ENCODE assay signal across 8 mouse cellular contexts in the genomic region with DNA sequence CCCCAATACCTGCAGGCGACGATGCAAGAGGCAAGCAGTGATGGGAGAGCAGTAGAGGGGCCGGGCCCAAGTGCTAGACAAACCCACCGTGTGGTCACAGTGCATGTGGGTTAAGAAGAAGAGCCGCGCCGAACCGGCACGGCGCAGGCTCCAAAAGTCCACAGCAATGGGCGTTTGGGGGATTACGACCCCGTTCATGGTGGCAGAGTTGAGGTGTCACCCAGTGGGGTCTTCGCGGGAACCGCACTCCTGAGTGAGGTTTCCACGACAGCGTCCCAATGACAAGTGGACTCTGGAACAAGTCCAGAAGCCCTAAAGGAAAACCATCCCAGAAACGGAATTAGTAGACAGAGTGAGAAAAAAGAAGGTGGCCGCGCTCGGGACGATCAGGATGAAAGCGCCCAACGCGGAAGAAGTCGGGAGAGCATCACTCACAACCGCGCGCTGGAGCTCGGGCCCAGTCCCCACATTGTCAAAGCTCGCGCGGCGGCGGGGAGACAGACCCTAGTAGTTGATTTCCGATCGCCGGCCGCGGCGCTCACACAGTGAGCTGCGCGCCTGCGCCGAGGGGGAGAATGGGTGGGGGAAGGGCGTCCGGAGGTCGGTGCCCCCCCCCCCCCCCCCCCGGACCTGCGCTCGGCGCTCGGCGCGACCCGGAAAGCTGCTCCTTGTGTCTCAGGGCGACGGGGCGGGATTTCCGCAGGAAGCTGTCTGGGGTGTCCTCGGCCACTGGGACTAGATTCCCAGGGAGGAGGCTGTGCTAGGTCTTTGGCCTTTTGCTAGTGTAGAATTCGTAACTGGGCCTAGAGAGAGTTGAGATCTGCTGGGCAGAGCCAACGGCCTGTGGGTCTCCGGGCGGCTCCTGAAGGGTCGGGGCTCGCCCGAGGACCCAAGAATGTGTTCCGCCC. TPM values are rescaled to one million over a fixed set of nuclear protein-coding genes. Genes with fewer than 3 reads are reported as not detected.
DNase-seq lines count a peak whose midpoint lies in the region; ATAC-seq lines count a peak whose summit lies in the region.

A gene (minus strand): TSS at position 554 of the 908 bp plus-strand sequence.
A gene (plus strand): TSS at position 630 of the 908 bp plus-strand sequence.
A gene (plus strand): TSS at position 683 of the 908 bp plus-strand sequence.

- peak; percentile 86 for ATAC-seq in erythroid progenitor cell, adult 5-6 weeks (replicated peaks; ENCODE audit: low FRiP score, poor library complexity, severe bottlenecking)
- peak; percentile 83 for ATAC-seq in heart, embryonic 13.5 days (ENCODE audit: extremely low read depth, insufficient number of reproducible peaks, low FRiP score, low TSS enrichment)
- peak; percentile 90 for ATAC-seq in liver, embryonic 12.5 days
- peak; percentile 92 for ATAC-seq in stomach, embryonic 15.5 days (ENCODE audit: insufficient read depth, low FRiP score, low read depth)

- peak within 1 kb of the TSS; percentile 97 for H3K27ac ChIP-seq in heart, embryonic 13.5 days (replicated peaks)
- H3K27ac ChIP-seq in liver, embryonic 12.5 days: peak within 1 kb of the TSS; percentile 97
- peak within 1 kb of the TSS; percentile 95 for H3K27ac ChIP-seq in stomach, embryonic 15.5 days

- H3K27me3 ChIP-seq in heart, embryonic 13.5 days (replicated peaks): no peaks in the 10 kb centered on the region
- no peaks in the 10 kb centered on the region for H3K27me3 ChIP-seq in liver, embryonic 12.5 days (replicated peaks)
- no peaks in the 10 kb centered on the region for H3K27me3 ChIP-seq in stomach, embryonic 15.5 days (replicated peaks)

- peak within 1 kb of the TSS; percentile 78 for H3K4me2 ChIP-seq in heart, embryonic 13.5 days
- H3K4me2 ChIP-seq in liver, embryonic 12.5 days: peak within 1 kb of the TSS; percentile 75
- peak within 1 kb of the TSS; percentile 76 for H3K4me2 ChIP-seq in stomach, embryonic 15.5 days

- under 1% methylated on average over 51 of the region's 70 CpGs for WGBS in heart, embryonic 13.5 days
- WGBS in liver, embryonic 12.5 days (ENCODE audit: insufficient replicate concordance): under 1% methylated on average over 58 of the region's 70 CpGs
- WGBS in stomach, embryonic 15.5 days: under 1% methylated on average over 66 of the region's 70 CpGs

- peaks cover 46% of the 10 kb centered on the region for H3K36me3 ChIP-seq in heart, embryonic 13.5 days
- H3K36me3 ChIP-seq in liver, embryonic 12.5 days: peaks cover 64% of the 10 kb centered on the region
- peaks cover 15% of the 10 kb centered on the region for H3K36me3 ChIP-seq in stomach, embryonic 15.5 days

- H3K9ac ChIP-seq in heart, embryonic 13.5 days: peak within 1 kb of the TSS; percentile 95
- peak within 1 kb of the TSS; percentile 88 for H3K9ac ChIP-seq in liver, embryonic 12.5 days
- H3K9ac ChIP-seq in stomach, embryonic 15.5 days: peak within 1 kb of the TSS; percentile 83

- peak within 1 kb of the TSS; percentile 67 for H3K4me3 ChIP-seq in heart, embryonic 13.5 days
- peak within 1 kb of the TSS; percentile 96 for H3K4me3 ChIP-seq in liver, embryonic 12.5 days
- peak within 1 kb of the TSS; percentile 86 for H3K4me3 ChIP-seq in stomach, embryonic 15.5 days (replicated peaks)

- peaks cover 17% of the 10 kb centered on the region for H3K4me1 ChIP-seq in heart, embryonic 13.5 days
- peaks cover 63% of the 10 kb centered on the region for H3K4me1 ChIP-seq in liver, embryonic 12.5 days
- no peaks in the 10 kb centered on the region for H3K4me1 ChIP-seq in stomach, embryonic 15.5 days

- no peaks in the 10 kb centered on the region for H3K9me3 ChIP-seq in heart, embryonic 13.5 days
- H3K9me3 ChIP-seq in liver, embryonic 12.5 days (replicated peaks): no peaks in the 10 kb centered on the region
- H3K9me3 ChIP-seq in stomach, embryonic 15.5 days: no peaks in the 10 kb centered on the region

- peak; percentile 98 for DNase-seq in CD4-positive helper T cell, adult 2 months (ENCODE audit: low read depth, low spot score)
- peak; percentile 86 for DNase-seq in brain, embryonic 18.5 days (ENCODE audit: low read depth, low spot score)
- peak; percentile 95 for DNase-seq in kidney, postnatal 10 days
- DNase-seq in natural killer cell, adult 2 months (ENCODE audit: low spot score in 2 of 2): peak; percentile 82 to 88

RNA-seq across cellular contexts. Expression of the first gene that starts in this region (rescaled TPM):
- 14.3 and 22.0 TPM in 2 replicates for total RNA-seq in erythroid progenitor cell, adult 5-6 weeks (2015; ENCODE audit: low replicate concordance)
- 13.4 and 23.0 TPM in 2 replicates for total RNA-seq in erythroid progenitor cell, adult 5-6 weeks (2017; ENCODE audit: low replicate concordance)
- 15.4 and 16.8 TPM in 2 replicates for polyA plus RNA-seq in heart, embryonic 13.5 days (2015; fragmentation: Nextera tagmentation; extraction: Ambion mirVana)
- polyA plus RNA-seq in liver, embryonic 12.5 days (2016; fragmentation: Nextera tagmentation; extraction: Ambion mirVana): 28.4 and 30.8 TPM in 2 replicates
- 21.7 and 24.1 TPM in 2 replicates for polyA plus RNA-seq in stomach, embryonic 15.5 days (2015; fragmentation: Nextera tagmentation; extraction: Ambion mirVana)

RNA-seq across cellular contexts. Expression of the second gene that starts in this region (rescaled TPM):
- total RNA-seq in erythroid progenitor cell, adult 5-6 weeks (2015; ENCODE audit: low replicate concordance): 31.4 and 43.6 TPM in 2 replicates
- 36.1 and 43.8 TPM in 2 replicates for total RNA-seq in erythroid progenitor cell, adult 5-6 weeks (2017; ENCODE audit: low replicate concordance)
- polyA plus RNA-seq in heart, embryonic 13.5 days (2015; fragmentation: Nextera tagmentation; extraction: Ambion mirVana): 14.5 and 16.2 TPM in 2 replicates
- polyA plus RNA-seq in liver, embryonic 12.5 days (2016; fragmentation: Nextera tagmentation; extraction: Ambion mirVana): 18.7 and 19.4 TPM in 2 replicates
- polyA plus RNA-seq in stomach, embryonic 15.5 days (2015; fragmentation: Nextera tagmentation; extraction: Ambion mirVana): 19.5 and 19.6 TPM in 2 replicates

RNA-seq across cellular contexts. Expression of the third gene that starts in this region (rescaled TPM):
- total RNA-seq in erythroid progenitor cell, adult 5-6 weeks (2015; ENCODE audit: low replicate concordance): 3.2 and 21.4 TPM in 2 replicates
- total RNA-seq in erythroid progenitor cell, adult 5-6 weeks (2017; ENCODE audit: low replicate concordance): 7.6 TPM in 1 of 2 replicates, not detected in the other
- polyA plus RNA-seq in heart, embryonic 13.5 days (2015; fragmentation: Nextera tagmentation; extraction: Ambion mirVana): 0.21 and 0.24 TPM in 2 replicates
- 0.56 and 0.60 TPM in 2 replicates for polyA plus RNA-seq in liver, embryonic 12.5 days (2016; fragmentation: Nextera tagmentation; extraction: Ambion mirVana)
- polyA plus RNA-seq in stomach, embryonic 15.5 days (2015; fragmentation: Nextera tagmentation; extraction: Ambion mirVana): 0.19 and 0.68 TPM in 2 replicates

Comparison
In these comparisons a context has a peak if more than half of its experiments do, and no peak if none do; other contexts are left out.
1. Peak in every context shown above with its lines: DNase-seq, ATAC-seq, H3K4me3 ChIP-seq and H3K27ac ChIP-seq.